In the genomic region with DNA sequence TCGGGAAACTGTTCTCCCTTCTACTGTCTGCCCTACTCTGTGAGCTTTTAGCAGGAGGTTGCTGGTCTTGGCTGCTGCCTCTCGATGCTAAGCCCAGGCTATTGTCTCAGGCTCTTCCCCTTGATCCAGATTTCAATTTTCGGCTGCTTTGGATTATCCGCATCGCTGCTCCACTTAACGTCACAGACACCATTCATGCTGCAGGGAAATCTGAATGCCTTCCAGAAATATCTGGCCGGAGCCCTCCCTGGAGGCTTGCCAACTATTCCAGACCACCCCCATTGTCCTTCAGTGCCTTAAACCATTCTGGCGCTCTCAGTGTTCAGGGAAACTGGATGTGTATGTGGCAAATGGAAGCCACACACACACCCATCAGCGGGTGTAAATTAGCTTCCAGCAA, we compare ENCODE assay signal across 14 mouse cellular contexts.
DNase-seq lines count a peak whose midpoint lies in the region; ATAC-seq and TF ChIP-seq lines count a peak whose summit lies in the region.
"Had no signal": no experiment of that assay in that cellular context is flagged by ENCODE, and none has a peak within 500 bp of the region (broad histone marks: within the 10 kb centered on the region; RNA-seq: fewer than 3 reads in every experiment).

No protein-coding gene starts in this region.

- peak; percentile 41 for DNase-seq in embryo, embryonic 10.5 days (ENCODE audit: low spot score)
- DNase-seq in embryo, embryonic 10 days (ENCODE audit: low spot score): no peak
- no peak for DNase-seq in lung, postnatal 4 days
- DNase-seq in hindbrain, postnatal 0 days (ENCODE audit: low spot score): peak; percentile 88
- peak; percentile 91 for DNase-seq in retina, postnatal 1 day
- no peak for DNase-seq in ovary, postnatal 36 days (ENCODE audit: low spot score)
- DNase-seq in thymus, postnatal 25 days: no peak
- DNase-seq: adrenal gland, adult 8-10 months; cerebellum, postnatal 25 days; heart, postnatal 10 days; lung, postnatal 10 days had no signal

- H3K4me1 ChIP-seq in lung, embryonic 16.5 days (replicated peaks; ENCODE audit: control insufficient read depth, insufficient read depth, low read length): peaks cover 9% of the 10 kb centered on the region
- H3K4me1 ChIP-seq in hindbrain, postnatal 0 days (ENCODE audit: insufficient read depth, low read length): 0 out of 2 replicates have a peak, but pooled peaks cover 7% of the 10 kb centered on the region
- H3K4me1 ChIP-seq: stomach, embryonic 15.5 days had no signal

- no peaks in the 10 kb centered on the region for H3K9me3 ChIP-seq in lung, embryonic 16.5 days (ENCODE audit: control insufficient read depth, low read length)
- H3K9me3 ChIP-seq in hindbrain, postnatal 0 days (ENCODE audit: low read length): no peaks in the 10 kb centered on the region
- H3K9me3 ChIP-seq: stomach, embryonic 15.5 days had no signal

- no peak overlapping the region for H3K27ac ChIP-seq in lung, embryonic 16.5 days (ENCODE audit: low read length)
- H3K27ac ChIP-seq in hindbrain, postnatal 0 days: no peak overlapping the region
- H3K27ac ChIP-seq: kidney, postnatal 0 days; stomach, embryonic 15.5 days had no signal

- no peak overlapping the region for H3K4me3 ChIP-seq in lung, embryonic 16.5 days (ENCODE audit: low read length)
- no peak overlapping the region for H3K4me3 ChIP-seq in hindbrain, postnatal 0 days (ENCODE audit: low read length)
- H3K4me3 ChIP-seq: stomach, embryonic 15.5 days had no signal

- no peaks in the 10 kb centered on the region for H3K27me3 ChIP-seq in lung, embryonic 16.5 days (ENCODE audit: control insufficient read depth, insufficient read depth, low read depth, low read length)
- no peaks in the 10 kb centered on the region for H3K27me3 ChIP-seq in hindbrain, postnatal 0 days (ENCODE audit: insufficient read depth, low read length)
- H3K27me3 ChIP-seq: stomach, embryonic 15.5 days had no signal

- ATAC-seq in lung, embryonic 16.5 days (ENCODE audit: low read depth): peak; percentile 68; the same call in 1 of the 2 replicates
- ATAC-seq in hindbrain, postnatal 0 days: peak; percentile 68

- H3K4me2 ChIP-seq in lung, embryonic 16.5 days (ENCODE audit: low read depth, low read length): no peak overlapping the region
- no peak overlapping the region for H3K4me2 ChIP-seq in hindbrain, postnatal 0 days (ENCODE audit: low read depth, low read length)
- H3K4me2 ChIP-seq: stomach, embryonic 15.5 days had no signal

- H3K36me3 ChIP-seq in lung, embryonic 16.5 days (ENCODE audit: control insufficient read depth, insufficient read depth, low read length): no peaks in the 10 kb centered on the region
- no peaks in the 10 kb centered on the region for H3K36me3 ChIP-seq in hindbrain, postnatal 0 days (ENCODE audit: insufficient read depth, low read length)
- H3K36me3 ChIP-seq: stomach, embryonic 15.5 days had no signal

- no peak overlapping the region for H3K9ac ChIP-seq in lung, embryonic 16.5 days (ENCODE audit: low read length)
- H3K9ac ChIP-seq in hindbrain, postnatal 0 days (replicated peaks; ENCODE audit: low read length): no peak overlapping the region
- H3K9ac ChIP-seq: stomach, embryonic 15.5 days had no signal

- no peak for TF ChIP-seq CTCF in hindbrain, postnatal 0 days (IDR thresholded peaks at IDR 0.05; ENCODE audit: low read depth)

- 37% methylated on average over 9 of the region's 9 CpGs for WGBS in lung, embryonic 16.5 days
- 14% methylated on average over 9 of the region's 9 CpGs for WGBS in hindbrain, postnatal 0 days

Comparison
In these comparisons a context has a peak if more than half of its experiments do, and no peak if none do; other contexts are left out.
1. DNase-seq: peak in embryo, embryonic 10.5 days (single experiment), hindbrain, postnatal 0 days (single experiment) and retina, postnatal 1 day (single experiment); none in embryo, embryonic 10 days (single experiment), lung, postnatal 4 days (0 of 2), ovary, postnatal 36 days (single experiment) and thymus, postnatal 25 days (single experiment).